9 mouse cellular contexts compared by ENCODE assay signal in the genomic region with DNA sequence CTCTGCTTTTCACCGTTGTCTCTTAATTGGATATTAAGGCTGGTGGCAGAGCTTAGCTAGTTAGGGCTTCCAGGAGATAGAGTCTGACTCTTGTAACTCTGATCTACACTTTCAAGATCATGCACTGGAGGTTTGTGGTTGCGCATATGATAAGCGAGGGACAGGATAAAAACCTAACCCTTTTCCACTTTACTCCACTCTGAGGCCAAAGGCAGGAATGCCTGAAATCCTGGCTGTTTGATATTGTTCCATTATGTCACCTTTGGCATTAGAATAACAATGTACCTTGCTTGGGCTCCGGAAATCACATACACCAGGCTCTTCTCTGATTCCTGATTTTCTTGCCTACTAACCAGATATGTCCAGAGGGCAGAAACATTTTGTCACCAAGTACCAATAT. TPM values are rescaled to one million over a fixed set of nuclear protein-coding genes. Genes with fewer than 3 reads are reported as not detected.
DNase-seq lines count a peak whose midpoint lies in the region; ATAC-seq and TF ChIP-seq lines count a peak whose summit lies in the region.
"Had no signal": no experiment of that assay in that cellular context is flagged by ENCODE, and none has a peak within 500 bp of the region (broad histone marks: within the 10 kb centered on the region; RNA-seq: fewer than 3 reads in every experiment).

No protein-coding gene starts in this region.

- TF ChIP-seq CTCF in cerebellum, adult 2 months (IDR thresholded peaks at IDR 0.05; ENCODE audit: borderline replicate concordance, insufficient read depth, low read depth, low read length), result no peak
- TF ChIP-seq CTCF in lung, adult 2 months (IDR thresholded peaks at IDR 0.05; ENCODE audit: insufficient read depth, low read length), result no peak

- TF ChIP-seq POLR2A in cerebellum, adult 2 months (IDR thresholded peaks at IDR 0.05; ENCODE audit: borderline replicate concordance, insufficient read depth, low read length), result no peak
- no peak for TF ChIP-seq POLR2A in lung, adult 2 months (IDR thresholded peaks at IDR 0.05; ENCODE audit: borderline replicate concordance, extremely low read depth, low read depth, low read length)

- no peaks in the 10 kb centered on the region for H3K36me3 ChIP-seq in lung, embryonic 15.5 days
- H3K36me3 ChIP-seq in limb, embryonic 12.5 days, result no peaks in the 10 kb centered on the region
- no peaks in the 10 kb centered on the region for H3K36me3 ChIP-seq in neural tube, embryonic 14.5 days (ENCODE audit: control insufficient read depth, insufficient read depth, low read length)

- H3K4me1 ChIP-seq in cerebellum, adult 2 months (ENCODE audit: control insufficient read depth, insufficient read depth, low read length), result no peaks in the 10 kb centered on the region
- H3K4me1 ChIP-seq in lung, embryonic 15.5 days, result no peaks in the 10 kb centered on the region
- H3K4me1 ChIP-seq in lung, adult 2 months (ENCODE audit: control insufficient read depth, insufficient read depth, low read length), result no peaks in the 10 kb centered on the region; the same call in 1 of the 2 replicates
- peaks cover 6% of the 10 kb centered on the region; the same call in 1 of the 2 replicates for H3K4me1 ChIP-seq in limb, embryonic 12.5 days (replicated peaks)
- H3K4me1 ChIP-seq in neural tube, embryonic 14.5 days (ENCODE audit: control insufficient read depth, insufficient read depth, low read length), result peaks cover 12% of the 10 kb centered on the region

- 45% methylated on average over 4 of the region's 4 CpGs for WGBS in cerebellum, adult 2 months
- WGBS in lung, embryonic 15.5 days, result 67% methylated on average over 4 of the region's 4 CpGs
- WGBS in lung, adult 2 months, result 73% methylated on average over 4 of the region's 4 CpGs
- whole genome bisulfite sequencing in limb, embryonic 12.5 days, result 66% methylated on average over 4 of the region's 4 CpGs
- 54% methylated on average over 4 of the region's 4 CpGs for WGBS in neural tube, embryonic 14.5 days

- DNase-seq in cerebellum, adult 2 months, result peak; percentile 15 to 19
- DNase-seq in cerebellum, adult 8-10 months, result no peak
- no peak for DNase-seq in lung, adult 2 months
- no peak for DNase-seq in left cerebral cortex, adult 11 months (ENCODE audit: low spot score)
- no peak for DNase-seq in lung, adult 18-20 months
- DNase-seq: heart, postnatal 4 days had no signal

- no peak overlapping the region for H3K9ac ChIP-seq in lung, embryonic 15.5 days
- H3K9ac ChIP-seq in limb, embryonic 12.5 days (replicated peaks), result no peak overlapping the region
- H3K9ac ChIP-seq in neural tube, embryonic 14.5 days (replicated peaks; ENCODE audit: low read depth, low read length), result peak overlapping the region; percentile 96

- no peak overlapping the region for H3K4me3 ChIP-seq in cerebellum, adult 2 months (replicated peaks; ENCODE audit: insufficient read depth, low read depth, low read length)
- no peak overlapping the region; the same call in 1 of the 2 replicates for H3K4me3 ChIP-seq in lung, embryonic 15.5 days
- H3K4me3 ChIP-seq in lung, adult 2 months (replicated peaks; ENCODE audit: extremely low read depth, low read depth, low read length), result no peak overlapping the region
- H3K4me3 ChIP-seq in limb, embryonic 12.5 days (replicated peaks), result peak overlapping the region; percentile 66; the same call in 1 of the 2 replicates
- H3K4me3 ChIP-seq in neural tube, embryonic 14.5 days (ENCODE audit: low read depth, low read length), result peak overlapping the region; percentile 82

- peak overlapping the region; percentile 71 for H3K4me2 ChIP-seq in lung, embryonic 15.5 days
- H3K4me2 ChIP-seq in limb, embryonic 12.5 days, result peak overlapping the region; percentile 80
- H3K4me2 ChIP-seq in neural tube, embryonic 14.5 days (ENCODE audit: low read depth, low read length), result peak overlapping the region; percentile 83

- peak overlapping the region; percentile 19; the same call in 1 of the 2 replicates for H3K27ac ChIP-seq in cerebellum, adult 2 months (ENCODE audit: insufficient read depth, low read length)
- no peak overlapping the region for H3K27ac ChIP-seq in lung, embryonic 15.5 days
- H3K27ac ChIP-seq in limb, embryonic 12.5 days, result no peak overlapping the region
- H3K27ac ChIP-seq in neural tube, embryonic 14.5 days (ENCODE audit: low read depth, low read length), result peak overlapping the region; percentile 100

- H3K9me3 ChIP-seq in lung, embryonic 15.5 days, result no peaks in the 10 kb centered on the region
- no peaks in the 10 kb centered on the region for H3K9me3 ChIP-seq in limb, embryonic 12.5 days
- H3K9me3 ChIP-seq in neural tube, embryonic 14.5 days (ENCODE audit: control insufficient read depth, low read length), result no peaks in the 10 kb centered on the region

- no peak for ATAC-seq in lung, embryonic 15.5 days (ENCODE audit: borderline replicate concordance, extremely low read depth, low FRiP score, low TSS enrichment)
- ATAC-seq in limb, embryonic 12.5 days (ENCODE audit: insufficient number of reproducible peaks, insufficient read depth, low FRiP score, low TSS enrichment, low read depth), result no peak
- ATAC-seq in neural tube, embryonic 14.5 days (ENCODE audit: low read depth), result no peak

- H3K27me3 ChIP-seq in cerebellum, adult 2 months (ENCODE audit: control insufficient read depth, insufficient read depth, low read length), result no peaks in the 10 kb centered on the region
- no peaks in the 10 kb centered on the region for H3K27me3 ChIP-seq in lung, embryonic 15.5 days
- H3K27me3 ChIP-seq in limb, embryonic 12.5 days, result no peaks in the 10 kb centered on the region
- H3K27me3 ChIP-seq in neural tube, embryonic 14.5 days (ENCODE audit: control insufficient read depth, insufficient read depth, low read length), result no peaks in the 10 kb centered on the region

RNA-seq across cellular contexts. Expression of a gene that starts 0.7 kb away (rescaled TPM):
- 46.7 and 48.4 TPM in 2 replicates for polyA plus RNA-seq in cerebellum, adult 2 months (2012; rRNA removed)
- 28.1 and 29.0 TPM in 2 replicates for polyA plus RNA-seq in lung, embryonic 15.5 days (2015; fragmentation: Nextera tagmentation; extraction: Ambion mirVana)
- polyA plus RNA-seq in lung, adult 2 months (2012; rRNA removed), result 4.4 and 4.9 TPM in 2 replicates
- 37.3 and 37.4 TPM in 2 replicates for polyA plus RNA-seq in limb, embryonic 12.5 days (2016; fragmentation: Nextera tagmentation; extraction: Ambion mirVana)
- 96.8 and 100 TPM in 2 replicates for polyA plus RNA-seq in neural tube, embryonic 14.5 days (2014; fragmentation: Nextera tagmentation; extraction: Ambion mirVana)

RNA-seq across cellular contexts. Expression of a gene that starts 9.8 kb away (rescaled TPM):
- 23.1 and 23.7 TPM in 2 replicates for polyA plus RNA-seq in cerebellum, adult 2 months (2012; rRNA removed)
- polyA plus RNA-seq in lung, embryonic 15.5 days (2015; fragmentation: Nextera tagmentation; extraction: Ambion mirVana), result 16.5 and 16.9 TPM in 2 replicates
- polyA plus RNA-seq in lung, adult 2 months (2012; rRNA removed), result 7.3 and 8.4 TPM in 2 replicates
- 17.5 and 17.9 TPM in 2 replicates for polyA plus RNA-seq in limb, embryonic 12.5 days (2016; fragmentation: Nextera tagmentation; extraction: Ambion mirVana)
- polyA plus RNA-seq in neural tube, embryonic 14.5 days (2014; fragmentation: Nextera tagmentation; extraction: Ambion mirVana), result 20.4 and 21.8 TPM in 2 replicates

Comparison
In these comparisons a context has a peak if more than half of its experiments do, and no peak if none do; other contexts are left out.
1. DNase-seq: peak in cerebellum, adult 2 months (2 of 2); none in cerebellum, adult 8-10 months (single experiment), lung, adult 2 months (single experiment), left cerebral cortex, adult 11 months (single experiment) and lung, adult 18-20 months (0 of 2).
2. H3K27ac ChIP-seq: peak in cerebellum, adult 2 months (single experiment) and neural tube, embryonic 14.5 days (single experiment); none in lung, embryonic 15.5 days (single experiment) and limb, embryonic 12.5 days (single experiment).
3. H3K4me3 ChIP-seq: peak in limb, embryonic 12.5 days (single experiment) and neural tube, embryonic 14.5 days (single experiment); none in cerebellum, adult 2 months (single experiment), lung, embryonic 15.5 days (single experiment) and lung, adult 2 months (single experiment).
4. Peak in every context shown above with its lines, with median percentiles within 50 percentile points of each other: H3K4me2 ChIP-seq.